Mouse (Mus musculus): ENCODE results near the gene Sox12. TPM values are rescaled to one million over a fixed set of nuclear protein-coding genes. Genes with fewer than 3 reads are reported as not detected.

The Sox12 gene
- total RNA-seq, 1 experiment from 2014 or later = 3.9 TPM

DNA sequence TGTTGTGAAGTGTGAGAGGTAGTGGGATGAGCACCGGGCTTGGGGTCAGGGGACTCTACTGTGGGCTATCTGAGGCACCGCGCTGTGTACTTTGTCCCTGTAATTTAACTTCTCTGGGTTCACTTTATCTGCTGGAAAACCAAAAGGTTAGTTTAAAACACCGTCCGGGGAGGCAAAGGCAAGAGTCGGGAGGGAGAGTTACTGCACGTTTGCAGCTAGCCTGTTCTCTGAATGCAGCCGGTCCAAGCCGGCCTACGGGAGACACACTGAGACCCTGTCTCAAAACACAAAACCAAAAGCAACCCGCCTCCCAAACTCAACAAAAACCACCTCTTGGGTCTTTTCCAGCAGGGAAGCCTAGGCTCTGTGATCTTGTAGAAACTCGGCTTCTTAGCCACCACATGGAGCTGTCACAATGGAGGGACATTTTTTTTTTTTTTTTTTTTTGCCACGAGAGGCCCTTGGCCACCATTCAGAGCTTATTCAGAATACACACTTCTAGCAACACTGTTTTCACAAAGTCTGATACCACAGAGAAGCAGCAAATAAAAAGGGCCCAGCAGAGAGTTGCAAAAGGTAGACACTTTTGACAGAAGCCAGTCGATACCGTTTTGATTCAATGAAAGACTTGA, 14.8 kb upstream of the Sox12 start:
- ATAC-seq (replicated peaks in 1 of 2; ENCODE audit: insufficient read depth in 1 of 2, low FRiP score in 2 of 2, low TSS enrichment in 1 of 2, low read depth in 1 of 2, poor library complexity in 2 of 2, severe bottlenecking in 2 of 2) = no peak

- ATAC-seq (replicated peaks in 1 of 2; ENCODE audit: insufficient read depth in 1 of 2, low FRiP score in 2 of 2, low TSS enrichment in 1 of 2, low read depth in 1 of 2, poor library complexity in 2 of 2, severe bottlenecking in 2 of 2) = no peak
Observed at GRCm38 (mm10) chr2:152411471-152411870, 13.6 kb upstream of the Sox12 start.

GRCm38 (mm10) chr2:152410971-152411371, 13.1 kb upstream of the Sox12 start:
- no peak for ATAC-seq (replicated peaks in 1 of 2; ENCODE audit: insufficient read depth in 1 of 2, low FRiP score in 2 of 2, low TSS enrichment in 1 of 2, low read depth in 1 of 2, poor library complexity in 2 of 2, severe bottlenecking in 2 of 2)

DNA sequence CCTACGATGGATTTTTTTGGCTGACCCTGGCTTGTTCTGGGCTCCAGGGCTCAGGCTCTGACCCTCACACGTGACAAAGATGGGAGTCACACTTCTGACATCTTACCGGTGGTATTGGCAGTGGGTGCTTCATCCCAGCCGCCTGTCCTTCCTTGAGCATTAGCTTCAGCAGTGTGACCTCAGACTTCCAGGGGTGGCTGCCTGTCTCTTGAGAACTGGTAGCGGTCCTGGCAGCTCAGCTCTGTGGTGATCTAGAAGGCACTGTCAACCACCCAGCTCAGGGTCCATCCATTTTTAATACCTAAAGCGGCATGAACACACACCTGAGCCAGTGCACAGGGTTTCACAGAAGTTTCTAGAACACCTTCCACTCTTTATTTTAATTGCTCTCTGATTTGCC, 11.9 kb upstream of the Sox12 start:
- ATAC-seq (replicated peaks in 1 of 2; ENCODE audit: insufficient read depth in 1 of 2, low FRiP score in 2 of 2, low TSS enrichment in 1 of 2, low read depth in 1 of 2, poor library complexity in 2 of 2, severe bottlenecking in 2 of 2) = no peak

- peak; percentile 98 to 100 for ATAC-seq (replicated peaks in 1 of 2; ENCODE audit: insufficient read depth in 1 of 2, low FRiP score in 2 of 2, low TSS enrichment in 1 of 2, low read depth in 1 of 2, poor library complexity in 2 of 2, severe bottlenecking in 2 of 2)
Observed at GRCm38 (mm10) chr2:152406126-152406525, 8.3 kb upstream of the Sox12 start.

GRCm38 (mm10) chr2:152399122-152399542, 1.3 kb upstream of the Sox12 start:
- no peak for ATAC-seq (replicated peaks in 1 of 2; ENCODE audit: insufficient read depth in 1 of 2, low FRiP score in 2 of 2, low TSS enrichment in 1 of 2, low read depth in 1 of 2, poor library complexity in 2 of 2, severe bottlenecking in 2 of 2)

DNA sequence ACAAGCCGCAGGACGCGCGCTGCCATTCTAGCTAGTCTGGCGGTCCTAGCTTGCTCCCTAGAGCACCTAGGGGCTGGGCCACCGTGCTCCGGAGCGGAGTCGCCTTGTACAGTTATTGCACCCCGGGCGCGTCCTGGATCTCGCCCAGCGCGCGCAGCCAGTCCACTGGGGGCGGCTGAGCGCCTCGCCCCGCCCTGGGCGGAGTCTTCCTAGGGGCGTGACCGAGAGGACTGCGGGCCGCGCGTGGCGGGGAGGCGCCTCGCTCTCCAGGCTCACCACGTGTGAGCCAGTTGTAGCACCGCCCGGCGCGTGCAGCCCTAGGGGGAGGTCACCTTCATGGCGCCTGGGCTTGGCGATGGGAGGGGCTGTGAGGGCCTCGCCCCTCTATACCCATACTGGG, 828 bp upstream of the Sox12 start:
- peak; percentile 72 to 78 for ATAC-seq (replicated peaks in 1 of 2; ENCODE audit: insufficient read depth in 1 of 2, low FRiP score in 2 of 2, low TSS enrichment in 1 of 2, low read depth in 1 of 2, poor library complexity in 2 of 2, severe bottlenecking in 2 of 2)

GRCm38 (mm10) chr2:152397004-152397589, 766 bp downstream of the Sox12 start:
- peak in 1 of 2 experiments; percentile 8; a peak in 1 of 4 replicates for ATAC-seq (replicated peaks in 1 of 2; ENCODE audit: insufficient read depth in 1 of 2, low FRiP score in 2 of 2, low TSS enrichment in 1 of 2, low read depth in 1 of 2, poor library complexity in 2 of 2, severe bottlenecking in 2 of 2)

- peak; percentile 54 to 65 for ATAC-seq (replicated peaks in 1 of 2; ENCODE audit: insufficient read depth in 1 of 2, low FRiP score in 2 of 2, low TSS enrichment in 1 of 2, low read depth in 1 of 2, poor library complexity in 2 of 2, severe bottlenecking in 2 of 2)
Observed at GRCm38 (mm10) chr2:152396110-152397003, 1.5 kb downstream of the Sox12 start.

DNA sequence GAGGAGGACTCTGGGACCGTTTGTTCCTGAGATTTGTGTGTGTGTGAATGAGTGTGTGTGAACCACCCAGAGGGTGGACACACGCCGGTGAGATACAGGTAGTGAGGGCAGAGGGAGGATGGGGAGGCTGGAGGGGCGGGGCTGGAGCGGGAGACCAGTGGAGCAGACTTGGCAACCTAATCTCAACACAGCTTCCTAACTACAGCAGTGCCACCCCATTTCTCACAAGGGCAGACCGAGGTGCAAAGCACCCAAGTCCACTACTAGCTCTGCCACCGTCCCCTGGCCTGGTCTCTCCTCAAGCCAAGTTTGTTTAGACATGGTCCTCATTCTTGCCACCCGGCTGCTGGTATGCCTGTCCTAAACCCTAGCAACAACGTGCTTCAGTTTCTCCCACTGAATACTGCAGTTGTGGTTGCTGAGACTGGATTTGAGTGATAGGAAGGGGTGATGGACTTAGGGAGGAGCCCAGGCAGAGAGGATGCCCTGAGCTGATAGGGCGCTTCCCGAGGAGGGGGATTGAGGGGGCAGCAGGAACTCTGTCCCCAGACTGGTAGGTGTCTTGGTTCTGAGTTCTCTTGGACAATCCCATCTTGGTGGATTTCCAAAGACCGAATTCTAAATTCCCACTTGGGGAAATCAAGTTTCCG, 2.5 kb downstream of the Sox12 start:
- no peak for ATAC-seq (replicated peaks in 1 of 2; ENCODE audit: insufficient read depth in 1 of 2, low FRiP score in 2 of 2, low TSS enrichment in 1 of 2, low read depth in 1 of 2, poor library complexity in 2 of 2, severe bottlenecking in 2 of 2)

GRCm38 (mm10) chr2:152393225-152394017, 4.4 kb downstream of the Sox12 start:
- no peak for ATAC-seq (replicated peaks in 1 of 2; ENCODE audit: insufficient read depth in 1 of 2, low FRiP score in 2 of 2, low TSS enrichment in 1 of 2, low read depth in 1 of 2, poor library complexity in 2 of 2, severe bottlenecking in 2 of 2)

- ATAC-seq (replicated peaks in 1 of 2; ENCODE audit: insufficient read depth in 1 of 2, low FRiP score in 2 of 2, low TSS enrichment in 1 of 2, low read depth in 1 of 2, poor library complexity in 2 of 2, severe bottlenecking in 2 of 2) = peak; percentile 44 to 47; a peak in 3 of 4 replicates
Observed at GRCm38 (mm10) chr2:152392786-152393185, 5.1 kb downstream of the Sox12 start.

DNA sequence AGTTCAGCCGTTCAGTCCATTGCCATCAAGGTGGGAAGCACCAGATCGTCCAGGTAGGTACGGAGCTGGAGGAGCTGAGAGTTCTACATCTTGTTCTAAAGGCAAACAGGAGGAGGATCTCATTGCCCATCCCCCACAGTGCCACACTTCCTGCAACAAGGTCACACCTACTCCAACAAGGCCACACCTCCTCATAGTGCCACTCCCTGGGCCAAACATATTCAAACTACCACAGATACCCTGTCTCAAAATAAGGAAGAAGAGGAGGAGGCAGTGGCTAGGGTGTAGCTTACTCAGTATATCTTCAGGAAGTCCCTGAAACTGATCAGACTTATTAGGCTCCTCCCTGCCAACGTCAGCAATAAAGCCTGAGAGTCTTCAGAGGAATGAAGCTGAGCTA, 13.7 kb downstream of the Sox12 start:
- ATAC-seq (replicated peaks in 1 of 2; ENCODE audit: insufficient read depth in 1 of 2, low FRiP score in 2 of 2, low TSS enrichment in 1 of 2, low read depth in 1 of 2, poor library complexity in 2 of 2, severe bottlenecking in 2 of 2) = no peak

- ATAC-seq (replicated peaks in 1 of 2; ENCODE audit: insufficient read depth in 1 of 2, low FRiP score in 2 of 2, low TSS enrichment in 1 of 2, low read depth in 1 of 2, poor library complexity in 2 of 2, severe bottlenecking in 2 of 2) = no peak
Observed at GRCm38 (mm10) chr2:152376345-152376741, 21.5 kb downstream of the Sox12 start, which contains the start of gene Nrsn2. Nrsn2 (minus strand) TSS chr2:152376638.

GRCm38 (mm10) chr2:152375652-152376344, 22.1 kb downstream of the Sox12 start:
- no peak for ATAC-seq (replicated peaks in 1 of 2; ENCODE audit: insufficient read depth in 1 of 2, low FRiP score in 2 of 2, low TSS enrichment in 1 of 2, low read depth in 1 of 2, poor library complexity in 2 of 2, severe bottlenecking in 2 of 2)

GRCm38 (mm10) chr2:152373547-152373946, 24.3 kb downstream of the Sox12 start:
- ATAC-seq (replicated peaks in 1 of 2; ENCODE audit: insufficient read depth in 1 of 2, low FRiP score in 2 of 2, low TSS enrichment in 1 of 2, low read depth in 1 of 2, poor library complexity in 2 of 2, severe bottlenecking in 2 of 2) = peak in 1 of 2 experiments; percentile 38; a peak in 1 of 4 replicates

Measured in hematopoietic stem cell, adult 5-6 weeks (primary cell).